Mouse (Mus musculus) cerebellum, postnatal 4 days (tissue): ENCODE measurements around the gene Trim69.
A peak's percentile ranks its signal among the peaks of the same experiment; 100 is the strongest.

Source experiments
- DNase-seq, 2 experiments: peaks; one replicate each; pipeline ENCODE4 v3.0.0; 2022; ENCODE audit warnings: low spot score in 2 of 2, mixed read lengths in 1 of 2

The Trim69 gene

GRCm38 (mm10) chr2:122160680-122161079, at the start of gene Trim69:
Trim69 (plus strand) TSS chr2:122160700.
- peak; percentile 53 to 80 for DNase-seq

DNA sequence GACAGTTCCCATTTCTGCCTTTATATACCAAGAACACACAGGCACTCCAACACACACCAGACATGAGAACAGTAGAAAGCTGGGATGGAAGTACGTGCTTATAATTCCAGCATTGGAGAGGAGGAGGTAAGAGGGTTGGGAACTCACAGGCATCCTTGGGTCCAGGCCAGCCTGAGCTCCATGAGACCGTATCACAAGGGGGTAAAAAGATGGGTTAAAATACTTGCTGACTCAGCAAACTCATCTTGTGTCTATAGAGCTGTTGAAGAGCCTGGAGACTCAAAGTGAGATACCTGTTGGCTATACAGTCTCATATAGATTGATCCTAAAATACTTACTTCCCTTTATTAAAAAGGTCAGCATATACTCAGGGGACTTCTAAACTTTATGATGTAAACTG, 43.6 kb upstream of the Trim69 start:
- DNase-seq: no peak

DNA sequence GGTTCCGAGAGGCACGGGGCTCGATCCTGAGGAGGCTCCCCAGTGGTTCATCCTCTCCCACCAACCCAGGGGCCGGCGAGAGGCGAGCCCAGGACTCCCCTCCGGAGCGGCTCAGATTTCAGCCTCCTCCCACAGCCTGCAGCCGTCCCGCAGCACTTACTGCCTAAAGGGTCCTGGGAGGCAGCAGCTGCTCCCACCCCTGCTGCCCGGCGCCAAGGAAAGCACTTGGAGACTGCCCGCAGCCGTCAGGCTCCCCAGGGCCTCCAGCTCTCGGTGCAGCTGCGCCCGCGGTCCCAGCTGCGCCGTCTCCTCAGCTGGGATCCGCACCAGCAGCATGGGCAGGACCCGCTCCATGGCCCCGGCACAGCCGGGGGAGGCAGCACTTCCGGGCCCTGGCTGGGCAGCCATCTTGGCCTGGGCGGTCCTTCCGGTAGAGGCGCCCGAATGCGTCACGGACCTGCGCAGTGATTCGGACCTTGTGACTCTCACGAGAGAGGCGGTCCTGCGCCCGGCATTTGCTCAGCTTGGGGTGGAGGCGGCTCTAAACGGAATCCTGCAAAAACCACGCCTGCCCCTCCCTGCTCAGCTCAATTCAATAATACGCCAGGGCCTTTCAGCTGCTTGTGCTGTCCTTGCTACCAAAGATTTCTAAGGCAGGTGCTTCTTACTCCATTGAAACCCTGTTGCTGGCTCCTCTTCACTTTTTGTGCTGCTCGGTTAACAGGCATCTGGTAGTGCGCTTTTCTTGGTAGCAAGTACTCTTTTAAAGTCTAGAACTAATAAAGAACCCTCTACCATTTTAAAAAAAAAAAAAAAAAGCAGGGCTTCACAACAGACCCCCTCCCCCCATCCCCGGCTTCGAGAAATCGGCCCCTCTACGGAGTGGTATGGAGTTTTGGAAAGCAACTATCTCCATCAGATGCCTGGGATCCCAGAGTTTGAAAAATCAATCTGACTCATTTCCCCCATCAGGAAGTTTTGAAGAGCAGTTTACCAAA, 42.2 kb upstream of the Trim69 start, which contains the start of gene Spg11:
TSS of gene Spg11 (minus strand) at position 426 of the 998 bp plus-strand sequence.
- DNase-seq: peak; percentile 87 to 95

GRCm38 (mm10) chr2:122125680-122126572, 34.6 kb upstream of the Trim69 start:
- DNase-seq: no peak

DNA sequence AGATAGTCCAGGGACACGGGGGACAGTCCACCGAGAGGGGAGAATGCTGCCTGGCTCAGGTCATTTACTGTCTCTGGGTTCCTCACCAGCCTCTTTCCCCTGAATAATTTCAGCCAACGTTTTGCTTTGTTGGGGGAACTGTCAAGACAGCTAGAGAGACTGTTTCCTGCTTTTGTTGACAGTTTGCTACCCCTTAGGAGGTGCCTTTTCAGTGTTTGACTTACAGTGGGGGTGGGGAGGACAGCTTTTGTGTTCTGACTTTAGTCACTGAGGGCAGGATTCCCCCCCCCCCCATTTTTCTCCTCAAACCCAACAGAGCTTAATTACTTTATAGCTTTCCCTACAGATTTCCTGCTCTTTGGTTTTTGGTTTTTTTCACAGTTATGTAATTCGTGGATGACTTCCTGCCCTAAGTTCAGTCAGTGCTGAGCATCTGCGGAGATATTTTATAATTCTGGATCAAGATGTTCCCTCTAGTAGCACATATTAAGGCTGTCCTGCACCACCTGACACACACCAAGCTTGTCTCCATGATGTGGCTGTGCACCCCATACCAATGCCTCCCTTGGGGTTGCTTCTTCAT, 33.6 kb upstream of the Trim69 start:
- DNase-seq: no peak

- no peak for DNase-seq
These were observed 32.9 kb upstream of the Trim69 start for GRCm38 (mm10) chr2:122127635-122128034.

DNA sequence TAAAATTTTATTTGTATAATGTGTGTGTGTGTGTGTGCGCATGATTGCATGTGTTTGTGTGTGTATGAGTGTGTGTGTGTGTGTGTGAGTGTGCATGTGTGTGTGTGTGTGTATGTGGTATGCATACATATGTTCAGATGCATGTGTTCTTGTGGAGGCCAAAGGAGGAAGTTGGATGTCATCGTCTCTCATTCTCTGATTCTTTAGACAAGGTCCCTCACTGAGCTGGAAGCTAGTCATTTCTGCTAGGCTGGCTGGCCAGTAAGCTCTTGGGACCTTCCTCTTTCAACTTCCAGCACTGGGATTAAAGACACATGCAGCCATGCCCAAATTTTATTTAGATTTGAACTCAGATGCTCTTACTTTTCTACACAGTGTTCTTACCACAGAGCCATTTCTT, 28.4 kb upstream of the Trim69 start:
- DNase-seq: no peak

- no peak for DNase-seq
These were observed 27.9 kb upstream of the Trim69 start for GRCm38 (mm10) chr2:122132618-122133017.

- DNase-seq: no peak
These were observed 22.5 kb upstream of the Trim69 start for GRCm38 (mm10) chr2:122137839-122138465.

GRCm38 (mm10) chr2:122140815-122141214, 19.7 kb upstream of the Trim69 start:
- DNase-seq: no peak

- no peak for DNase-seq
These were observed 19.1 kb upstream of the Trim69 start for GRCm38 (mm10) chr2:122141332-122141967.

- DNase-seq: no peak
These were observed 17.4 kb upstream of the Trim69 start for GRCm38 (mm10) chr2:122143111-122143510.

GRCm38 (mm10) chr2:122145756-122146155, 14.7 kb upstream of the Trim69 start:
- DNase-seq: no peak

- no peak for DNase-seq
These were observed 13.8 kb upstream of the Trim69 start for GRCm38 (mm10) chr2:122146687-122147086.

GRCm38 (mm10) chr2:122147508-122148241, 12.8 kb upstream of the Trim69 start, which contains the start of gene B2m:
B2m (plus strand) TSS chr2:122147686.
- peak; percentile 88 to 93 for DNase-seq

DNA sequence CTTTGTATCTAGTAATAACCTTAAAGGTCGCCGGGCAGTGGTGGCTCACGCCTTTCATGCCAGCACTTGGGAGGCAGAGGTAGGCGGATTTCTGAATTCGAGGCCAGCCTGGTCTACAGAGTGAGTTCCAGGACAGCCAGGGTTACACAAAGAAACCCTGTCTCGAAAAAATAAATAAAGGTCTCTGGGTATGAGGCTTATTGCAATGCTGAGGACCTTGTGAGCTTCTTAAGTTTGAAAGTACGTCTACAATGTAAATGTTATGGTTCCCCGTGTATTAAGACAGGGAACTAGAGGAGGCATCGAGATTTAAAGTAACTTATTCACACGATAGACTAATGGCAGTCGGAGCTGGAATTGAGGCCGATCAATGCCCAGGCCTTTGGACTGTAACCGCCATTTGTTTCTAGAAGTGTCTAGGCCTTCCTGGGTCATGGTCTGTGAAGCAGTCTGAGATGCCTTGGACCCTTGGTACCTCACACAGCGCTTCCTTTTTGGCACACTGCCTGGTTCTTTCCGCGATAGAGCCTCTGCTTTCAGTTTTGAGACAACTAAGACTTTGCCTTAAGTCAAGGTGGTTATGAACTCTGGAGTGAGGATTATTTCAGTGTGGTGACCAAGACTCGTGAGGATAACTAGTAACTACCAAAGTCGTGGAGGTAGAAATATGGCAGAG, 12.1 kb upstream of the Trim69 start:
- DNase-seq: peak in 1 of 2 experiments; percentile 16

DNA sequence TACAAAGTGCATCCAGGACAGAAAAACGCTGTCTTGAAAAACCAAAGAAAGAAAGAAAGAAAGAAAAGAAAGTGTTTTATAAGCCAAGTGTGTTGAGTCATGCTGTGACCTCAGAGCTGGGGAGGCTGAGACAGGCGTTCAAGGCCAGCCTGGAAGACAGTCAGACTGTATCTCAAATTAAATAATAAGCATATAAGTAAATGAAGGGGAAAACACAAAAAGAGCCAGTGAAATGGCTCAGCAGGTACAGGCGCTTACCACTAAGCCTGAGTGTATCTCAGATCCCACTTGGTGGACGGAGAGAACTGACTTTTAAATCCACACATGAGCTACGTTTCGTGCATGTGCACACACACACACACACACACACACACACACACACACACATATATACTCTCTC, 11.2 kb upstream of the Trim69 start:
- DNase-seq: no peak

- DNase-seq: no peak
These were observed 10.8 kb upstream of the Trim69 start for GRCm38 (mm10) chr2:122149716-122150115.

- DNase-seq: no peak
These were observed 9.3 kb upstream of the Trim69 start for GRCm38 (mm10) chr2:122151221-122151620.
